Mouse (Mus musculus): ENCODE data around the gene Eif3k. TPM values are rescaled to one million over a fixed set of nuclear protein-coding genes. Genes with fewer than 3 reads are reported as not detected.

The Eif3k gene
- total RNA-seq (2012; rRNA removed) = 474 and 500 TPM in 2 replicates

GRCm38 (mm10) chr7:28981651-28982273, at the start of gene Eif3k, which contains the start of gene Map4k1:
Gene Eif3k (minus strand): TSS chr7:28981864.
Gene Map4k1 (plus strand): TSS chr7:28982050.
- TF ChIP-seq MAFK (IDR thresholded peaks at IDR 0.05; ENCODE audit: insufficient read depth, low read depth, low read length) (peak; percentile 33; the same call in 1 of the 2 replicates), HCFC1 (IDR thresholded peaks at IDR 0.05; ENCODE audit: borderline replicate concordance, insufficient read depth, low read length) (peak; percentile 74; the same call in 1 of the 2 replicates), ZC3H11A (IDR thresholded peaks at IDR 0.05; ENCODE audit: borderline replicate concordance, low read depth, low read length) (no peak), ZNF384 (IDR thresholded peaks at IDR 0.05; ENCODE audit: low read depth, low read length) (peak; percentile 100), CHD2 (IDR thresholded peaks at IDR 0.05; ENCODE audit: low read depth, low read length) (no peak)
- H3K27ac ChIP-seq (ENCODE audit: insufficient read depth, low read depth, low read length, poor library complexity, severe bottlenecking) = peak within 1 kb of the TSS; percentile 82
- peak within 1 kb of the TSS; percentile 73 to 95 for H3K4me3 ChIP-seq (ENCODE audit: insufficient read depth in 1 of 2, low read depth in 1 of 2, low read length in 2 of 2, poor library complexity in 1 of 2, severe bottlenecking in 1 of 2)
- in situ Hi-C loops (cut with MboI; ENCODE audit: low sequenced_read_pairs in 2 of 2, unreplicated experiment in 2 of 2) = no loop called here
- peaks cover 3 to 20% of the 10 kb centered on the region in 2 experiments; a peak in 3 of 4 replicates for H3K4me1 ChIP-seq (ENCODE audit: control insufficient read depth in 2 of 2, insufficient read depth in 2 of 2, low read length in 2 of 2, poor library complexity in 1 of 2)
- DNase-seq (ENCODE audit: low read depth, low spot score) = peak; percentile 99
- no peaks in the 10 kb centered on the region for H3K9me3 ChIP-seq (ENCODE audit: control insufficient read depth, insufficient read depth, low read depth, low read length)
- peaks cover 34% of the 10 kb centered on the region for H3K36me3 ChIP-seq (ENCODE audit: control insufficient read depth, insufficient read depth, low read length, poor library complexity, severe bottlenecking)
- peak within 1 kb of the TSS; percentile 97 for H3K9ac ChIP-seq (ENCODE audit: insufficient read depth, low read depth, low read length, poor library complexity, severe bottlenecking)

- H3K4me3 ChIP-seq (ENCODE audit: insufficient read depth in 1 of 2, low read depth in 1 of 2, low read length in 2 of 2, poor library complexity in 1 of 2, severe bottlenecking in 1 of 2) = no peak overlapping the region
- no peak overlapping the region for H3K9ac ChIP-seq (ENCODE audit: insufficient read depth, low read depth, low read length, poor library complexity, severe bottlenecking)
- H3K9me3 ChIP-seq (ENCODE audit: control insufficient read depth, insufficient read depth, low read depth, low read length) = no peaks in the 10 kb centered on the region
- no peaks in the 10 kb centered on the region; the same call in 1 of the 2 replicates for H3K36me3 ChIP-seq (ENCODE audit: control insufficient read depth, insufficient read depth, low read length, poor library complexity, severe bottlenecking)
- in situ Hi-C loops (cut with MboI; ENCODE audit: low sequenced_read_pairs in 2 of 2, unreplicated experiment in 2 of 2) = no loop called here
- no peak for DNase-seq (ENCODE audit: low read depth, low spot score)
- no peak overlapping the region for H3K27ac ChIP-seq (ENCODE audit: insufficient read depth, low read depth, low read length, poor library complexity, severe bottlenecking)
- TF ChIP-seq MAFK (IDR thresholded peaks at IDR 0.05; ENCODE audit: insufficient read depth, low read depth, low read length) (no peak), ZC3H11A (IDR thresholded peaks at IDR 0.05; ENCODE audit: borderline replicate concordance, low read depth, low read length) (no peak), ZNF384 (IDR thresholded peaks at IDR 0.05; ENCODE audit: low read depth, low read length) (no peak)
- peaks cover 0 to 9% of the 10 kb centered on the region in 2 experiments; a peak in 1 of 4 replicates for H3K4me1 ChIP-seq (ENCODE audit: control insufficient read depth in 2 of 2, insufficient read depth in 2 of 2, low read length in 2 of 2, poor library complexity in 1 of 2)
These were observed 48.3 kb upstream of the Eif3k start for GRCm38 (mm10) chr7:29029690-29030656.

DNA sequence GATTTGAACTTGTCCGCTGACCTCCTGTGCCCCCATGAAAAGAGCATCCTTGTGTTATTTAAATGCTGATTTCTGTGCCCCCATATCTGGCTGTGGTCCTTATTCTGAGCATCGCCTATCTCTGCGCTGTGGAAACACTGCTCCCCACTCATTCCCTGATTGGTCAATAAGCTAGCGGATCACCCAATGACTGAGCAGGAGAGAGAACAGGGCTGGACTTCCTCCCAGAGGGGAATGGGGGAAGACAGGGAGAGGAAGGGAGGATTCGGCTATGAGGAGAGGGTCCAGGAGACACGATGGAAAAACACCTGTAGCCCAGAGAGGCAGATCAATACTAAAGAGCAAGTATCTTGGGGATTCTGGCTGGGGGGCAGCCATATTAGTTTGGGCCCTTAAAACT, 47.1 kb upstream of the Eif3k start:
- H3K4me1 ChIP-seq (ENCODE audit: control insufficient read depth in 2 of 2, insufficient read depth in 2 of 2, low read length in 2 of 2, poor library complexity in 1 of 2) = peaks cover 0 to 13% of the 10 kb centered on the region in 2 experiments; a peak in 2 of 4 replicates
- peak overlapping the region; percentile 38 to 54 for H3K4me3 ChIP-seq (ENCODE audit: insufficient read depth in 1 of 2, low read depth in 1 of 2, low read length in 2 of 2, poor library complexity in 1 of 2, severe bottlenecking in 1 of 2)
- H3K9ac ChIP-seq (ENCODE audit: insufficient read depth, low read depth, low read length, poor library complexity, severe bottlenecking) = no peak overlapping the region
- no peaks in the 10 kb centered on the region; the same call in 1 of the 2 replicates for H3K36me3 ChIP-seq (ENCODE audit: control insufficient read depth, insufficient read depth, low read length, poor library complexity, severe bottlenecking)
- TF ChIP-seq MAFK (IDR thresholded peaks at IDR 0.05; ENCODE audit: insufficient read depth, low read depth, low read length) (no peak), HCFC1 (IDR thresholded peaks at IDR 0.05; ENCODE audit: borderline replicate concordance, insufficient read depth, low read length) (no peak)
- in situ Hi-C loops (cut with MboI; ENCODE audit: low sequenced_read_pairs in 2 of 2, unreplicated experiment in 2 of 2) = no loop called here
- H3K27ac ChIP-seq (ENCODE audit: insufficient read depth, low read depth, low read length, poor library complexity, severe bottlenecking) = no peak overlapping the region
- DNase-seq (ENCODE audit: low read depth, low spot score) = no peak
- H3K9me3 ChIP-seq (ENCODE audit: control insufficient read depth, insufficient read depth, low read depth, low read length) = no peaks in the 10 kb centered on the region

DNA sequence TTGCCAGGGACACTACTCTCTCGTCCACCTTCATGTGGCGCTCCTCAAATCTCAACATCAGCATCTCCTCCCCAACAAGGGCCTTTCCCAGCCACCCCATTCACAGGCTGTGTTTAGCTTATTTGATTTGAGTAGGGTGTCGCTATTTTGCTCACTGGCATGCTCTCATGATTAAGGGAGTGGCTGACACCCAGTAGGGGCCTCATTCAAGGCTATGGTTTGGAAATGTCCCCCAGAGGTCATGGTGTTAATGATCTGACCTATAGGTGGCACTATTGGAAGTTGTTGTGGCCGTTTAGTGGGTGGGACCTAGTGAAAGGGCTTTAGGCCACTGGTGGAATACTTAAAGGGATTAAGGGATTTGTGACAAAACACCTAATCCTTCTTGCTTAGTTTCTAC, 45.1 kb upstream of the Eif3k start:
- Histone ChIP-seq H3K9me3 (ENCODE audit: control insufficient read depth, insufficient read depth, low read depth, low read length) (no peaks in the 10 kb centered on the region), H3K4me1 (ENCODE audit: control insufficient read depth in 2 of 2, insufficient read depth in 2 of 2, low read length in 2 of 2, poor library complexity in 1 of 2) (peaks cover 0 to 22% of the 10 kb centered on the region in 2 experiments; a peak in 2 of 4 replicates), H3K27ac (ENCODE audit: insufficient read depth, low read depth, low read length, poor library complexity, severe bottlenecking) (peak overlapping the region; percentile 40; the same call in 1 of the 2 replicates), H3K36me3 (ENCODE audit: control insufficient read depth, insufficient read depth, low read length, poor library complexity, severe bottlenecking) (no peaks in the 10 kb centered on the region; the same call in 1 of the 2 replicates), H3K9ac (ENCODE audit: insufficient read depth, low read depth, low read length, poor library complexity, severe bottlenecking) (peak overlapping the region; percentile 7; the same call in 1 of the 2 replicates), H3K4me3 (ENCODE audit: insufficient read depth in 1 of 2, low read depth in 1 of 2, low read length in 2 of 2, poor library complexity in 1 of 2, severe bottlenecking in 1 of 2) (no peak overlapping the region; a peak in 1 of 4 replicates)
- peak; percentile 58 for DNase-seq (ENCODE audit: low read depth, low spot score)
- in situ Hi-C loops (cut with MboI; ENCODE audit: low sequenced_read_pairs in 2 of 2, unreplicated experiment in 2 of 2) = no loop called here
- TF ChIP-seq CHD2 (IDR thresholded peaks at IDR 0.05; ENCODE audit: low read depth, low read length) (no peak), ZC3H11A (IDR thresholded peaks at IDR 0.05; ENCODE audit: borderline replicate concordance, low read depth, low read length) (no peak), ZNF384 (IDR thresholded peaks at IDR 0.05; ENCODE audit: low read depth, low read length) (no peak), MAFK (IDR thresholded peaks at IDR 0.05; ENCODE audit: insufficient read depth, low read depth, low read length) (no peak), HCFC1 (IDR thresholded peaks at IDR 0.05; ENCODE audit: borderline replicate concordance, insufficient read depth, low read length) (no peak)

Measured in ES-E14 (cell line).